Mouse (Mus musculus): Measurements from ENCODE around the gene Gal3st1. TPM values are rescaled to one million over a fixed set of nuclear protein-coding genes. Genes with fewer than 3 reads are reported as not detected.
"Not testable (repeated sequence)": the region's sequence is repeated elsewhere in the genome, so short reads cannot be mapped to it uniquely, and the experiment has no call there.

Gal3st1 gene
- polyA plus RNA-seq, 1 experiment from 2014 or later: 11.3 TPM

GRCm38 (mm10) chr11:4022111-4022510 lies 38.7 kb downstream of the Gal3st1 start:
- 94% methylated on average over 13 of the region's 13 CpGs for WGBS
- not testable (repeated sequence) for H3K4me1 ChIP-seq (ENCODE audit: control insufficient read depth, insufficient read depth, low read depth, low read length); H3K9ac ChIP-seq (ENCODE audit: low read depth, low read length); H3K9me3 ChIP-seq (ENCODE audit: control insufficient read depth, low read length); H3K4me3 ChIP-seq (ENCODE audit: low read length); H3K27ac ChIP-seq (ENCODE audit: low read depth, low read length); H3K36me3 ChIP-seq (ENCODE audit: control insufficient read depth, insufficient read depth, low read length); H3K4me2 ChIP-seq (ENCODE audit: low read length); ATAC-seq; H3K27me3 ChIP-seq (replicated peaks; ENCODE audit: control insufficient read depth, insufficient read depth, low read length)

- ATAC-seq: no peak
- no peak overlapping the region for H3K4me3 ChIP-seq (ENCODE audit: low read length)
- WGBS: 89% methylated on average over 2 of the region's 2 CpGs
- no peak overlapping the region for H3K9ac ChIP-seq (ENCODE audit: low read depth, low read length)
- no peak overlapping the region for H3K27ac ChIP-seq (ENCODE audit: low read depth, low read length)
- H3K4me1 ChIP-seq (ENCODE audit: control insufficient read depth, insufficient read depth, low read depth, low read length): no peaks in the 10 kb centered on the region
- H3K27me3 ChIP-seq (replicated peaks; ENCODE audit: control insufficient read depth, insufficient read depth, low read length): no peaks in the 10 kb centered on the region
- H3K36me3 ChIP-seq (ENCODE audit: control insufficient read depth, insufficient read depth, low read length): no peaks in the 10 kb centered on the region
- no peaks in the 10 kb centered on the region for H3K9me3 ChIP-seq (ENCODE audit: control insufficient read depth, low read length)
- no peak overlapping the region for H3K4me2 ChIP-seq (ENCODE audit: low read length)
These were observed 39.9 kb downstream of the Gal3st1 start for GRCm38 (mm10) chr11:4023321-4023720.

DNA sequence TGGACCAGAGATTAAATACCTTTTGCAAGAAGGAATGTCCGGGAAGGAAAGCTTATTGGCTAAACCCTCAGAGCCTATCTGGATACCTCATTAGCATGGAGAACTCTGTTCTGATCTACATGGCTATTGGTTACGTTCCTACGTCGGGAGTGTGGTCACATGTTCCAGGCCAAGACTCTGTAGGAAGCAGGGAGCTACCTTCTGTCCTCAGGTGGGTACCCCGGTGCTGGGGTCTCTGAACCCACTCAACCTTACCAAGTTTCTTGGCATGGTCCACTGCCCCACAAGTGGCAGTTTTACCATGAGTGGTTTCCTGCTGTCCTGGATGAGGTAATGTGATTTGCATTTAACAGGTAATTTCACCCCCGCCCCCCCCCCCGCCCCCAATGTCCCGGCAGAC lies 43.6 kb downstream of the Gal3st1 start:
- Histone ChIP-seq H3K36me3 (ENCODE audit: control insufficient read depth, insufficient read depth, low read length) (no peaks in the 10 kb centered on the region), H3K4me2 (ENCODE audit: low read length) (no peak overlapping the region), H3K9ac (ENCODE audit: low read depth, low read length) (no peak overlapping the region), H3K9me3 (ENCODE audit: control insufficient read depth, low read length) (no peaks in the 10 kb centered on the region), H3K27me3 (replicated peaks; ENCODE audit: control insufficient read depth, insufficient read depth, low read length) (peaks cover 3% of the 10 kb centered on the region; the same call in 1 of the 2 replicates), H3K4me3 (ENCODE audit: low read length) (no peak overlapping the region), H3K27ac (ENCODE audit: low read depth, low read length) (no peak overlapping the region), H3K4me1 (ENCODE audit: control insufficient read depth, insufficient read depth, low read depth, low read length) (no peaks in the 10 kb centered on the region)
- 85% methylated on average over 8 of the region's 8 CpGs for WGBS
- no peak for ATAC-seq

GRCm38 (mm10) chr11:4027561-4028334 lies 44.3 kb downstream of the Gal3st1 start:
- WGBS: 81% methylated on average over 9 of the region's 9 CpGs
- peaks cover 3% of the 10 kb centered on the region; the same call in 1 of the 2 replicates for H3K27me3 ChIP-seq (replicated peaks; ENCODE audit: control insufficient read depth, insufficient read depth, low read length)
- no peak overlapping the region for H3K4me3 ChIP-seq (ENCODE audit: low read length)
- no peak overlapping the region for H3K27ac ChIP-seq (ENCODE audit: low read depth, low read length)
- H3K4me1 ChIP-seq (ENCODE audit: control insufficient read depth, insufficient read depth, low read depth, low read length): no peaks in the 10 kb centered on the region
- no peaks in the 10 kb centered on the region for H3K36me3 ChIP-seq (ENCODE audit: control insufficient read depth, insufficient read depth, low read length)
- H3K4me2 ChIP-seq (ENCODE audit: low read length): no peak overlapping the region
- no peak overlapping the region for H3K9ac ChIP-seq (ENCODE audit: low read depth, low read length)
- ATAC-seq: no peak
- no peaks in the 10 kb centered on the region for H3K9me3 ChIP-seq (ENCODE audit: control insufficient read depth, low read length)

GRCm38 (mm10) chr11:4029343-4029742 lies 45.9 kb downstream of the Gal3st1 start:
- Histone ChIP-seq H3K4me3 (ENCODE audit: low read length) (no peak overlapping the region), H3K4me2 (ENCODE audit: low read length) (no peak overlapping the region), H3K9me3 (ENCODE audit: control insufficient read depth, low read length) (no peaks in the 10 kb centered on the region), H3K27me3 (replicated peaks; ENCODE audit: control insufficient read depth, insufficient read depth, low read length) (peaks cover 3% of the 10 kb centered on the region; the same call in 1 of the 2 replicates), H3K36me3 (ENCODE audit: control insufficient read depth, insufficient read depth, low read length) (no peaks in the 10 kb centered on the region), H3K4me1 (ENCODE audit: control insufficient read depth, insufficient read depth, low read depth, low read length) (no peaks in the 10 kb centered on the region), H3K9ac (ENCODE audit: low read depth, low read length) (no peak overlapping the region), H3K27ac (ENCODE audit: low read depth, low read length) (no peak overlapping the region)
- no peak for ATAC-seq
- 74% methylated on average over 4 of the region's 4 CpGs for WGBS

GRCm38 (mm10) chr11:4031126-4031941 lies 47.9 kb downstream of the Gal3st1 start, which contains the start of gene Sec14l4:
Gene Sec14l4, plus strand, starts transcription at chr11:4031462.
- no peaks in the 10 kb centered on the region for H3K4me1 ChIP-seq (ENCODE audit: control insufficient read depth, insufficient read depth, low read depth, low read length)
- no peak within 1 kb of the TSS for H3K4me2 ChIP-seq (ENCODE audit: low read length)
- H3K9ac ChIP-seq (ENCODE audit: low read depth, low read length): no peak within 1 kb of the TSS
- no peak within 1 kb of the TSS for H3K4me3 ChIP-seq (ENCODE audit: low read length)
- H3K9me3 ChIP-seq (ENCODE audit: control insufficient read depth, low read length): no peaks in the 10 kb centered on the region
- 40% methylated on average over 16 of the region's 16 CpGs for WGBS
- no peak within 1 kb of the TSS for H3K27ac ChIP-seq (ENCODE audit: low read depth, low read length)
- H3K36me3 ChIP-seq (ENCODE audit: control insufficient read depth, insufficient read depth, low read length): no peaks in the 10 kb centered on the region
- ATAC-seq: no peak
- H3K27me3 ChIP-seq (replicated peaks; ENCODE audit: control insufficient read depth, insufficient read depth, low read length): peaks cover 3% of the 10 kb centered on the region; the same call in 1 of the 2 replicates

DNA sequence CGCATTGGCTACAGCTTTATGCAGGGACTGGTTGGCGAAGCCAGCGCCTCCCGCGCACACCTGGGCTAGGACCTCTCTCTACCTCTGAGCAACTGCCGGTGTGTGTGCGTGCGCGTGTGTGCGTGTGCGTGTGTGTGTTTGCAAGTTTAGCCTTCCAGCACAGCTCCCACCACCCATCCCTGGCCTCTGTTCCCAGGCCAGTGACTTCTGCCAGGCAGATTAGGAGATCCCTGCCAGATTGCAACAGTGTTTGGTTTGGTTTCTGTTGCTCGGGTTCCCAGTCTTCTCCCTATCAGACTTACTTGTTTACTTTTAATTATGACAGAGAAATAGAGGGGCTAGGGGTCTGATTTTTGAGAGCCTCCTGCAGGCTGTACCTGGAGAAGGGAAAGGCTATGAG lies 48.5 kb downstream of the Gal3st1 start:
- Histone ChIP-seq H3K4me1 (ENCODE audit: control insufficient read depth, insufficient read depth, low read depth, low read length) (no peaks in the 10 kb centered on the region), H3K4me2 (ENCODE audit: low read length) (no peak overlapping the region), H3K9ac (ENCODE audit: low read depth, low read length) (no peak overlapping the region), H3K4me3 (ENCODE audit: low read length) (no peak overlapping the region), H3K9me3 (ENCODE audit: control insufficient read depth, low read length) (no peaks in the 10 kb centered on the region), H3K36me3 (ENCODE audit: control insufficient read depth, insufficient read depth, low read length) (no peaks in the 10 kb centered on the region), H3K27me3 (replicated peaks; ENCODE audit: control insufficient read depth, insufficient read depth, low read length) (peaks cover 3% of the 10 kb centered on the region; the same call in 1 of the 2 replicates), H3K27ac (ENCODE audit: low read depth, low read length) (no peak overlapping the region)
- WGBS: 48% methylated on average over 12 of the region's 12 CpGs
- no peak for ATAC-seq

DNA sequence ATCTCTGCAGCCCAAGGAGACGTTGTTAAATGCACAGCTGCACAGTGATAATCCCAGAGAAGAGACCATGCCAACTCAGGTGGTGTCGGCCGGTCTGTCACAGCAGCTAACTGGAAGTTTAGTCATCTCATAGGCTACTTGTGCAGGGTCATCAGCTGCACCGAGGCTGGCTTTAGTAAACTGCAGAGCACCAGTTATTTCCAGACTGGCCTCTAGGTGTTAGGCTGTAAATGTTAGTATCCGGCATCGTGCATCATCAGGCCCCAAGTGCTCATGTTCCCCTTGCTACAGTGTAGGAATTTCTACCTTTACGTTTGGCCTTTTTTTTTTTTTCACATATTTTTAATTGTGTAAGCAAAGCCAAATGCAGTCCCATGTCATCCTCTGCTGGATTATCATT lies 50.0 kb downstream of the Gal3st1 start:
- ATAC-seq: no peak
- H3K9me3 ChIP-seq (ENCODE audit: control insufficient read depth, low read length): no peaks in the 10 kb centered on the region
- H3K36me3 ChIP-seq (ENCODE audit: control insufficient read depth, insufficient read depth, low read length): no peaks in the 10 kb centered on the region
- peaks cover 3% of the 10 kb centered on the region; the same call in 1 of the 2 replicates for H3K27me3 ChIP-seq (replicated peaks; ENCODE audit: control insufficient read depth, insufficient read depth, low read length)
- H3K4me3 ChIP-seq (ENCODE audit: low read length): no peak overlapping the region
- no peak overlapping the region for H3K4me2 ChIP-seq (ENCODE audit: low read length)
- no peaks in the 10 kb centered on the region for H3K4me1 ChIP-seq (ENCODE audit: control insufficient read depth, insufficient read depth, low read depth, low read length)
- H3K27ac ChIP-seq (ENCODE audit: low read depth, low read length): no peak overlapping the region
- H3K9ac ChIP-seq (ENCODE audit: low read depth, low read length): no peak overlapping the region
- WGBS: 78% methylated on average over 7 of the region's 7 CpGs

DNA sequence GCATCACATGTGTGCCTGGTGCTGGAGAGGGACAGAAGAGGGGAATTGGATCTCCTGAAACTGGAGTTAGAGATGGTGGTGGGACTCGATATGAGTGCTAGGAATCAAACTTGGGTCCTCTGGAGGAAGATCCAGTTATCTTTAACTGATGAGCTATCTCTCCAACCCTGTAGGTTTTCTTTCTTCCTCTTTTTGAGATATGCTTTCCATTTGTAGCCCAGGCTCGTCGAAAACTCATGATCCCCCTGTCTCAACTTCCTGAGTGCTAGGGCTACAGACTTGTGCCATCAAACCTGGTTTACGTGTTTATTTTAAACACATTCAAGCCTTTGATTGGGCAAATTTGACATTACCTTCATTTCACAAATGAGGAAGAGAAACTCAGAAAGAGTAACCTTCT lies 50.7 kb downstream of the Gal3st1 start:
- Histone ChIP-seq H3K4me2 (ENCODE audit: low read length) (no peak overlapping the region), H3K4me3 (ENCODE audit: low read length) (no peak overlapping the region), H3K36me3 (ENCODE audit: control insufficient read depth, insufficient read depth, low read length) (no peaks in the 10 kb centered on the region), H3K27ac (ENCODE audit: low read depth, low read length) (no peak overlapping the region), H3K27me3 (replicated peaks; ENCODE audit: control insufficient read depth, insufficient read depth, low read length) (peaks cover 3% of the 10 kb centered on the region; the same call in 1 of the 2 replicates), H3K9ac (ENCODE audit: low read depth, low read length) (no peak overlapping the region), H3K9me3 (ENCODE audit: control insufficient read depth, low read length) (no peaks in the 10 kb centered on the region), H3K4me1 (ENCODE audit: control insufficient read depth, insufficient read depth, low read depth, low read length) (no peaks in the 10 kb centered on the region)
- WGBS: 95% methylated on average over 4 of the region's 4 CpGs
- no peak for ATAC-seq
